Mouse (Mus musculus) lung, postnatal 25 days (tissue): ENCODE measurements at regions not wholly inside any gene's neighbourhood (a gene's known extent, or its start where the extent isn't known, plus 50 kb on each side); places are given as distances from the start of the nearest gene placed in this dataset.

Experiments
- DNase-seq: peaks from one replicate; pipeline ENCODE4 v3.0.0; 2022; ENCODE audit warnings: low spot score

GRCm38 (mm10) chr6:31165011-31165410, 206.1 kb upstream of the Klf14 start:
- DNase-seq = no peak

- DNase-seq = no peak
Measured at GRCm38 (mm10) chr6:31166347-31166746, 207.5 kb upstream of the Klf14 start.

- DNase-seq = no peak
Measured at GRCm38 (mm10) chr6:31167732-31168131, 208.9 kb upstream of the Klf14 start.

- DNase-seq = no peak
Measured at GRCm38 (mm10) chr6:31168730-31169129, 209.9 kb upstream of the Klf14 start.

- no peak for DNase-seq
Measured at GRCm38 (mm10) chr6:31169343-31169742, 210.5 kb upstream of the Klf14 start.

DNA sequence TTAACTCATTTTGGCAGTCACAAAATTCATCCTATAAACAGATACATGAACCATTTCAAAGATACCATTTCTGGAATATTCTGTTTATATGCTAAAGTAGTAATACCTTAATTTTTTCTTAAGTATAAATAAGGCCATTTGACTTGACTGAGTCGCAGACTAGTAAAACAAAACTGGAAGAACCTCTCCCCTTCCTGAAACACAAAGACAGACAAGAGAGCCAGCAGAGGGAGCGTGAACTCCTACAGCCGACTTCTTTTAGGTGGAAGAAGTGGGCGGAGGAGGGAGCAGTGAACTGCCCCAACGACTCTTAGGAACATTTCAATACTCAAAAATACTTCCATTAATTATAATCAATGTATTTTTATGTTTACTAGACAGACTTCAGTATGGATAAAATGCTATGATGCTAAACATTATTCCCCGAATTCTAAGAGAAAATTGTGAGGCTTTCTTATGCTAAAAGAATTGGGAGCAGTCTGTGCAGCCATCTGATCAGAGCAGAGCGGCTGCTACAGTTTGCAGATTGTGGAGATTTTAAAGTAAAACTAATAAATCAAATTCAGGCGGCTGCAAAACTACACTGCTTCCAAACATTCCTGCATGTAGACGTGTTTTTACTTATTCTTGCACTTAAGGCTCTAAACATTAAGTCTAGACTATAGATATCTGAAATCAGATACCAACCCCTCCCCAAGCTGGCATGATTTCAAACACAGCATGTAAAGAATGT, 211.2 kb upstream of the Klf14 start:
- no peak for DNase-seq

- no peak for DNase-seq
Measured at GRCm38 (mm10) chr6:31171831-31172569, 213.1 kb upstream of the Klf14 start.

GRCm38 (mm10) chr6:31175769-31176168, 216.9 kb upstream of the Klf14 start:
- DNase-seq = no peak

DNA sequence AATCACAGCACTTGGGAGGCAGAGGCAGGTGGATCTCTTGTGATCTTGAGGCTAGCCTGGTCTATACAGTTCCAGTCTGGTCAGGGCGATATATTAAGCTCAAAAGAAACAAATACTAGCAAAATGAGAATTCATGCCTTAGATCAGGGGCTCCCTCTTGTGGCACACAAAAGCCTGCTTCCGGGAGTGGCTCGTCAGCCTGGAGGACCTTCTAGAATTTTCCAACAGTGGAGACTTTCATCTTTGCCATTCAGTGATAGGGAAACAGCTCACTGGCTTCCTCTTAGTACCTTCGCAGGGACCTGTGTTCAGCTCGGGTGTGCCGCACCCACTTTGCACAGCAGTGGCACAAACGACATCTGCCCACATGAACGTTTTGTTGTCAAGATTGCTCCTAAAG, 217.5 kb upstream of the Klf14 start:
- DNase-seq = no peak

DNA sequence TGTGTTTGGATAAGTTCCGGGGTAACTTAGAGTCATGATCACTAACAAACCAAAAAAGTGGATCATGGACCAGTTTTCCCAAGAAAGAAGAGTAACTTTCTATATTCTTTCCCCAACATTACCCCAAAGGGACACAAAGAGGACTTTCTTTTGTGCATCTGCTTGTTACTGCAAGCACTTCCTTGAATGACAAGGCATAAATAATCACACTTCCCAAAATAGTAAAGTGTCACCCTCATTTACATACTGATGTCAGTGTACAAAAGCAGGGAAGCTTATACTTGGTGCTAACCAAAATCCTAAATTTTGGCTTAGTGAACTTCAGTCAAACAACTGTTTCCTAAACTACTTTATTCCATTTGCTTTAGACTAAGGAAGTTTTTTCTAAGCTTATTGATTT, 218.0 kb upstream of the Klf14 start:
- no peak for DNase-seq

GRCm38 (mm10) chr6:31178201-31178880, 219.5 kb upstream of the Klf14 start:
- DNase-seq = peak; percentile 56

DNA sequence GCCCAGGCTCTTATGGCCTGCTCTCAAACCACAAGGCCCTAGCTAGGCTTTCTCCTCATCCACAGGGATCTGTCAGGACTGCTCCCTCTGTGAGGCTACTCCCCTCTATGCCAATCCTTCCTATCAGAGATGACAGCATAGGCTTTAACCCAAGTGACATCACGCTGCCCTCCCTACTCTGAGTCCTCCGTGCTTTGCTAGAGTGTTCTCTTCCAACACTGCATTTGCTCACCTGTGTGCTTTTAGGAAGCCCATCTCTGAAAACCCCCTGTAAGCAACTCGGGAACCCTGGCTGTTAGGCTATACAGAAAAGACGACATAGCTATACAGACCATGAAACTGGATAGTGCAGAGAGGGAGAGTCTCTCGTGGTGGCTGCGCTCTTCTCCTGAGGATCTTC, 216.3 kb upstream of the Mkln1 start:
- DNase-seq = no peak

DNA sequence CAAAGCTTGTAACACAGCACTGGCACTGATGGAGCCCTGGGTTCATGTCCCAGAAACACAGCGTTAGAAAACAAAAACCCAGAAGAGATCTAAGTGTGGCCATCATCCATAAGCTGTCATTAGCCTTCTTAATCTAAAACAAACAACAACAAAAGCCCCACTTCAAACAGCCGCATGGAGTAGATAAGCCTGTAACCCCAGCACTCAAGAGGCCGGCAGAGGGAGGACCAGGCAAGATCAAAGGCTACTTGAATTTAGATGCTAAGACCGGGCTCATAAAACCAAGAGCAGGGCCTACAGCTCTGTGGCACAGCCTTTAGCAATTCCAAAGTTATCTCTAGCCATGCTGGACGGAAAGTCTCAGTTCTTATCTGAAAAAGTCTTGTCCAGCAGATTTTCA, 215.4 kb upstream of the Mkln1 start:
- no peak for DNase-seq

DNA sequence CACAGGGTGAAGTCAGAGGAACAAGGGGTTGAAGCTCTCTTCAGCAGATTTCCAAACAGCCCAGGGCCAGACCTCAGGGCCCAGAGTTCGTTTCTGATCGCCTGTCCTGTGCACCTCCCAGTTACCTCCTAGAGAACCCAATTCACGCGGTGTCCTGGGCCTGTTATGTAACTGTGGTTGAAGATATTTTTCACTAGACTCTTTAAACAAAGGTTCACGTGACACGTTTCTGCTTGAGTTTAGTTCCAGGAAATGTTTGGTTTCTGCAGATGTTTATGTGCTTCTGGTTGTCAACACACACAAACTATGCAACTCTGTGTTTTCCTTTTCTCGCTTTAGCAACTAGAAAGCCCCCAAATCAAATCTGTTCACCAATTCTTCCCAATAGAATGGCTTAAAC, 214.0 kb upstream of the Mkln1 start:
- peak; percentile 86 for DNase-seq

- no peak for DNase-seq
Measured at GRCm38 (mm10) chr6:31185151-31185550, 213.4 kb upstream of the Mkln1 start.

GRCm38 (mm10) chr6:31188066-31188465, 210.5 kb upstream of the Mkln1 start:
- no peak for DNase-seq

- DNase-seq = no peak
Measured at GRCm38 (mm10) chr6:31189060-31189459, 209.5 kb upstream of the Mkln1 start.

DNA sequence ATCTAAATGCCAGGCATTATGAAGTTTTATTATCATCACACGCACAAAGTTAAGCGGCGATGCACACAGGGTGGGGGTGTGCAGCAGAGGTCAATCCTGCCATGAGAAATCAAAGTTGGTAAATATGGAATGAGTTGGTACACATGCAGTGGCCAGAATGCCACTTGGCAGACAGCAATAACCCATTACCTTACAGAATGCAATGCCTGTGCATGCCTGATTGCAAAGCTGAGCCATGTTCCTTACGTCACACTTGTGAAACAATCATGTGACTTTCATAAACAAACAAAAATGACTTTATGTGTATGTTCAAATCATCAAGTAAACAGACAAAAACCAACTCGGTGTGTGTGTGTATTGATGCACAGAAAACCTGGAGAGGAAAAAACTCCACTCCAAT, 208.5 kb upstream of the Mkln1 start:
- DNase-seq = no peak

- peak; percentile 56 for DNase-seq
Measured at GRCm38 (mm10) chr6:31190628-31191373, 207.7 kb upstream of the Mkln1 start.

DNA sequence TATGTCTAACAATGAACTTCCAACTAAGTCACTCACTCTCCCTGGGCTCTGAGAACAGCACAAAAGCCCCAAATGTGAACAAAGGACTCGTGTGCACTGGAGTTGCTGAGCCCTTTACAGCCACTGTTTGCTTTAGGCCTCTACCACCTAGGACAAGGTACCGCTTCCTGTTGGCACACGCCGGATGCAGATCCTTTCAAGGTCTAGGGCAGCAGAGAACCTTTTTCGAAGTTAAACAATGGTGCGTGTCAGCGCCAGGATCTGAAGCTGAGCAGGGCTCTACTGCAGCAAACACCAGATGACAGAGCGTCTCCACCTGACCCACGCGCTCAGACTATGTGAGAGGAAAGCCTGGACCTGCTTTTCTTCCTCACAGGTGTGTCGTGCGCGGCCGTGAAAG, 207.0 kb upstream of the Mkln1 start:
- no peak for DNase-seq

- no peak for DNase-seq
Measured at GRCm38 (mm10) chr6:31192197-31192596, 206.3 kb upstream of the Mkln1 start.

DNA sequence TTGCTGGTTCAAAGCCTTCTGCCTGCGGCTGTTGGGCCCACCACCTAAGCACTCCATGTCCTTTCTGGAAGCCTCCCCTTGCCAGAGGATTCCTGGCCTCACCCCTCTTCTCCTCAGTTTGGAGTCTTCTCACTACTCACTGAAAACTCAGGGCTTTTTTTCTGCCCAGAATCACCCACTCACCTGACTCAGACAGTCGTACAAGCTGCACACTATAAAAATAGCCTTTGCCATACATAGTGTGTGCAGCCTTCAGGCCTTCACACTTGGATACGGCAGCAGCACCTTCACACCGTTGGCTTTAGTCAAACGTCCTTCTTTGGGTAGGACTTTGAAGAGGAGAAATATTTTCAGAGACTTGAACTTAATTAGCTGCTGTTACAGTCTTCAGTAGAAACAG, 205.3 kb upstream of the Mkln1 start:
- DNase-seq = no peak
